Mouse (Mus musculus) ZHBTc4 (cell line): ENCODE measurements around the gene Tpm1.

Experiments
- DNase-seq: peaks from one replicate; pipeline ENCODE4 v3.0.0-alpha.2; 2011; ENCODE audit warnings: low read depth, low spot score

Tpm1 gene

GRCm38 (mm10) chr9:67046881-67047605, 2.2 kb downstream of the Tpm1 start:
- peak; percentile 67 for DNase-seq

- DNase-seq: no peak
These were observed 3.1 kb downstream of the Tpm1 start for GRCm38 (mm10) chr9:67045966-67046602.

GRCm38 (mm10) chr9:67045306-67045675, 3.9 kb downstream of the Tpm1 start:
- DNase-seq: no peak

DNA sequence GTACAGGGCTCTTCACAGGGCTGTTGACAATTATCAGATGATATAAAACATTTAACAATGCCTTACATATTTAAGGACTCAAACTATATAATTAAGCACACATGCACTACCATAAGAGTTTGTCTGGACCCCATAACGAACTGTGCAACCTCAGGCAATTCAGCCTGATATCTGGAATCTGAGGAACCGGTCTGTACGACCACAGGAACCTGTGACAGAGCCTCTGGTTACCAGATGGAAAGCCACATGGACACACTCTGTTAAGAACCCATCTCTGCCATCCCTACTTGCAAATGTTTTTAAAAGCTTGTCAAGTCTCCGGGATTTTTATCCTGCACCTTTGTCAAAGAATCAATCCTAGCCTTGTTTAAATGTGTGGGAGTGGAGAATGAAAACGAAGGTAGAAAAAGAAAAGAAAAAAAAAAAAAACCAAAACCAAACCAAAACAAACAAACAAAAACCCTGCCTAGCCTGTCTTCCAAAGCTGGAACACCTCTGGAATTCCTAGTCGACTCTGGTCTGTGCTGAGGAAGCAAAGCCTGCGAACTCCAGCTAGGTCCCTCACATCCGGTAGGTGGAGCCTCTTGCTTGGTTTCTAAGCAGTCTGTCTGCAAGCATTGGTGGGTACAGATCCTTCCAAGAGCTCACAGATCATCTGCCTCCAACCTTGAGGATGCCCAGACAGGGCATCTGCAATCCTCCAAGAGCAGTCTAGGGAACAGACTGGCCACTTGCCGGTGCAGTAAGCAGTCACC, 4.5 kb downstream of the Tpm1 start:
- peak; percentile 84 for DNase-seq

- peak; percentile 99 for DNase-seq
These were observed 5.7 kb downstream of the Tpm1 start for GRCm38 (mm10) chr9:67043231-67044199.

- no peak for DNase-seq
These were observed 6.4 kb downstream of the Tpm1 start for GRCm38 (mm10) chr9:67042813-67043207.

GRCm38 (mm10) chr9:67041840-67042812, 7.1 kb downstream of the Tpm1 start:
- DNase-seq: no peak

- DNase-seq: no peak
These were observed 8.0 kb downstream of the Tpm1 start for GRCm38 (mm10) chr9:67040963-67041839.

DNA sequence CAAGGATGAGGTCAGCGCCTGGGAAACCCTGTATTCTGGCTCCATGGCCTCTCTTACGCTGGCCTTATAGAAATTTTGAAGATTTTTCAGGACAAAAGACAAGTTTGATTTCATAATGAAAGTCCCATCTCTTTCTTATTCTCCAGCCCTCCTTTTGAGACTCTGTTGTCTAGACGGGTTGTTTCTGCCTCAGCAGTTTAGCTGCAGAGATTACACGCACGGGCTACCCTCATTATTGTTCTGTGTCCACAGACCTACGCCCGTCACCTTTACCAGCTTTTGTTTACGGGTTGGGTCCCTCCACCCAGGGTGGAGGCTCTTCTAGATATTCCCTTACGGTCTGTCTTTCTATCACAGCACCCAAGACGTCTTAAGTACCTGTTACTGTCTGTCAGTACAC, 9.3 kb downstream of the Tpm1 start:
- DNase-seq: no peak

DNA sequence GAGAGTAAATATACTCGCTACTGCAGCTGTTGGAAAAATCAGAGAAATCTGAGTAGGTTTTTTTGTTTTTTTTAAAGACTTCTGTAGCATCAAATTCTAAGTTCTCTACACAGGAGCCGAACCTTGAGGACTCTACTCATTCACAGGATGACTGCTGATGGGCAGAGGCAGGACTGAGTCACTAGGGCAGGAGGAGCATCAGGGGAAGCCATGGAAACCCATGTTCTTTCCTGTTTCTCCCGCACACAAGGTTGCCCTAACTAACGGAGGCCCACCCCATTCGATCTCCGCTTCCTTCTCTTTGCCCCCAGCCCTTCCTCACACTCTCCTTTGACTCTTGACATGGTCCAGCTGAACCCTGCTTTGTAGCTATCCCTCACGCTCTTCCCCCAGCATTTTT, 10.5 kb downstream of the Tpm1 start:
- no peak for DNase-seq

- DNase-seq: no peak
These were observed 11.5 kb downstream of the Tpm1 start for GRCm38 (mm10) chr9:67037666-67038065.

GRCm38 (mm10) chr9:67036527-67037118, 12.6 kb downstream of the Tpm1 start:
- DNase-seq: no peak

DNA sequence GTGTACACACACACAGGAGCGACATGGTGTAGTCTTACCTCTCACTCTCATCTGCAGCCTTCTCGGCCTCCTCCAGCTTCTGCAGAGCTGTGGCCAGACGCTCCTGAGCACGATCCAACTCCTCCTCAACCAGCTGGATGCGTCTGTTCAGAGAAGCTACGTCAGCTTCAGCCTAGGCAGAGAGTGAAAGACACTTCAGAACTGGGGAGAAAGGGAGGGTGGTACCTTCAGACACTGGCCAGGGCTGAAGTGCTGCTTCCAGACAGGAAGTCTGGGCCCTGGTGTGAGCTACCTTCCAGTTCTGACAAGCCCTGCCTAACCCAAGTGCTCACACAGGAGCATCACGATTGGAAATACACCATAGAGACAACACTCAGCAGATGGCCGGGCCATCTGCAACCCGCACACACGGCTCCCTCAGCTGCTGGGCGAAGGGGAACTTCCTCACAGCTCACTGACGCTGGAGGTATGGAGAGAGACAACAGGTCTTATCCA, 13.2 kb downstream of the Tpm1 start:
- no peak for DNase-seq

- peak; percentile 73 for DNase-seq
These were observed 14.5 kb downstream of the Tpm1 start for GRCm38 (mm10) chr9:67034677-67035076.

- no peak for DNase-seq
These were observed 16.2 kb downstream of the Tpm1 start for GRCm38 (mm10) chr9:67033016-67033415.

- no peak for DNase-seq
These were observed 16.6 kb downstream of the Tpm1 start for GRCm38 (mm10) chr9:67032611-67033010.

GRCm38 (mm10) chr9:67029518-67029917, 19.7 kb downstream of the Tpm1 start:
- no peak for DNase-seq

DNA sequence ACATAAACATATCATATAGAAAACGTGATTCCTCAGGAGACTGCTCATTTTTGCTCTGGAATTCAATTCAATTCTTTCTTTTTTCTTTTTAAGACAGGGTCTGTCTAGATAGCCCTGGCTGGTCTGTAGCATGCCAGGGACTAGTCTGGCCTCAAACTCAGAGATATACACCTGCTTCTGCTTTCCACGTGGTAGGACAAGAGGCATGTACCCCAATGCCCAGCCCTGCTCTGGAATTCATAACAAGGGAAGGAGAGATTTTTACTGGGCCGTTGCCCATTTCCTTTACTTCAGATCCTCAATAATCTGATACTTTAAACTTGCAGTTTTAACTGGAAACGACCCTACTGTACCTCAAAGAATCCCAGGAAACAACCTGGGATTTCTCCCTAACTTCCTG, 20.3 kb downstream of the Tpm1 start:
- DNase-seq: no peak
